11 mouse cellular contexts compared by ENCODE assay signal in the genomic region with DNA sequence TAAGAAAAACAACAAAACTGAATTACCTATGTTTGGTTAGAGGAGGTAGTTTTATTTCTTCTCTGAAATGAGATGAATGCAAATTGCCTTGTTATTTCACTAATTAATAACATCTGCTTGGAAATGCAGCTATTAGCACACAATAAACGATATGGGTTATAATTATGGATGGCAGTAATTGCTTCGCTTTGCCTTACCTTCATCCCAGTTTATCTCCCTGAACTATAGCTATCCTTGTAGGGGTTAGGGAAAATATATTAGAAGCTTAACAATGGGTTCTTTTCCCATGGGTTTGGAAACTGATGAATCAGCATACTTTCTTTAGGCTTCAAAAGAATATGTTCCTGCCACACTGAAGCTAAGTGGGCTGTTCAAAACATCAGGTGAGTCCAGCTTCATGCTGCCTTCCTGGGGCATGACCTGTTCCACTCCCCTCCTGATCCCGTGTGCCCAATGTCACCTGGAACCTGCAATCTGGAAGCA.
"Had no signal": no experiment of that assay in that cellular context is flagged by ENCODE, and none has a peak within 500 bp of the region (broad histone marks: within the 10 kb centered on the region; RNA-seq: fewer than 3 reads in every experiment).

No protein-coding gene starts in this region.

- H3K4me2 ChIP-seq: hindbrain, embryonic 14.5 days; intestine, embryonic 15.5 days; limb, embryonic 12.5 days; liver, embryonic 13.5 days; midbrain, embryonic 11.5 days; midbrain, embryonic 15.5 days had no signal

- H3K9me3 ChIP-seq: intestine, embryonic 15.5 days; limb, embryonic 12.5 days; liver, embryonic 13.5 days; megakaryocyte, embryonic 14.5 days; midbrain, embryonic 15.5 days had no signal

- H3K27ac ChIP-seq: hindbrain, embryonic 14.5 days; intestine, embryonic 15.5 days; layer of hippocampus, adult 2 months; limb, embryonic 12.5 days; liver, embryonic 13.5 days; midbrain, embryonic 15.5 days had no signal

- H3K4me1 ChIP-seq: limb, embryonic 12.5 days; liver, embryonic 13.5 days; midbrain, embryonic 15.5 days had no signal

- ATAC-seq: midbrain, embryonic 15.5 days had no signal

- H3K27me3 ChIP-seq: intestine, embryonic 15.5 days; limb, embryonic 12.5 days; liver, embryonic 13.5 days; megakaryocyte, embryonic 14.5 days; midbrain, embryonic 15.5 days had no signal

- H3K4me3 ChIP-seq: intestine, embryonic 15.5 days; layer of hippocampus, adult 2 months; limb, embryonic 12.5 days; liver, embryonic 13.5 days; megakaryocyte, embryonic 14.5 days; midbrain, embryonic 15.5 days had no signal

- DNase-seq: right cerebral cortex, postnatal 14 days; thymus, adult 18-20 months; thymus, postnatal 14 days had no signal

- H3K9ac ChIP-seq: hindbrain, embryonic 14.5 days; intestine, embryonic 15.5 days; limb, embryonic 12.5 days; liver, embryonic 13.5 days; midbrain, embryonic 15.5 days had no signal

- H3K36me3 ChIP-seq: intestine, embryonic 15.5 days; limb, embryonic 12.5 days; liver, embryonic 13.5 days; midbrain, embryonic 15.5 days had no signal
